Mouse (Mus musculus): Measurements from ENCODE around the gene Iqcf6.

- TF ChIP-seq CTCF (conservative IDR thresholded peaks at IDR 0.05; ENCODE audit: insufficient read depth, insufficient read length, low read depth, low read length), result no peak
- no peak for TF ChIP-seq POLR2A (IDR thresholded peaks at IDR 0.05; ENCODE audit: low read depth, low read length)
Measured at GRCm38 (mm10) chr9:106663200-106663599, 36.8 kb downstream of the Iqcf6 start.
